Mouse (Mus musculus): ENCODE measurements around the gene Cdx2.

Cdx2 gene

DNA sequence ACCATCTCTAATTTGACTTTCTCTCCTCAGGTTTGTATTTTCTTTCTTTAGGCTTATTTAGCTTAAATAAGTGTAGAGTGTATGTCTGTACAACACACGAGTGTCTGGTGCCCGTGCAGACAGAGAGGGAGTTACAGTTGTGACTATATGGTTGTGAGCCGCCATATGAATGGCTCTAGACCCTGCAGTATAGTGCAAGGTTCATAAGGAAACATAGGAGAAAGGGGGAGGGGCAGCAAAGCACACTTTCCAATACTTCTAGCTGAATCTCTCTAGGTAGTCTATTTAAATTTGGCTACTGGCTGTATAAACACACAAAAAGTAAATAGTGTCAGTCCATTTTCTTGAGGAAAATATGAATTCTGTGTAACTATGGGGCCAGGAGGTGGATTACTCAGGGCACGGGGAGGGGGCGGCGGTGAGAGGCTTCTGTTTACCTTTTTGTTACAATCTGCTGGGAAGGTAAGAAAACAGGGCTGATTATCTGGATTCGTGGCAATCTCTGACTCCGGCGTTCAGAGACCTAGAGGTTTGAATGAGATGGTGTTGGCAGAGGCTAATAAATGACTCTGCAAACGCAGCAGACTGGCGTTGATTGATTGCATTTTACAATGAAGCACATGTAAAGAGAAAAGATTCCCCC is 45.0 kb downstream of the Cdx2 start:
- no peak for DNase-seq (ENCODE audit: extremely low spot score, low spot score)

DNA sequence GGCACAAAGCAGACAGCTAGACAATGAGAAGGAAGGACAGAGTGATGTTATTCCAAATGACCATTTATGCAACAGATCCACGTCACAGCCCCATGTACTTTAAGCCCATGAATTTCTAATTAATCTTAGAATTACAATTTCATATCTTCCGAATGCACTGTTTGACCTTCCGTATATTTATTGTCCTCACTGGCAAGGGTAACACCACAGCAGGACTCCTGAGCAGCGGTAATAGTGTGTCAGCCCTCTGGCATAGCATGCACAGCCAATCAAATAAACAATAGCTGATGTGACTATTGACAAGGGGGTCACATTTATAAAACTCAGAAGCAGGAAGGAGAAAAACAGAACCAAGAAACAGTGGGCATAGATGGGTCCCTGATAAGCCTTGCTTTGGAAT is 46.3 kb downstream of the Cdx2 start:
- DNase-seq (ENCODE audit: extremely low spot score, low spot score), result no peak

DNA sequence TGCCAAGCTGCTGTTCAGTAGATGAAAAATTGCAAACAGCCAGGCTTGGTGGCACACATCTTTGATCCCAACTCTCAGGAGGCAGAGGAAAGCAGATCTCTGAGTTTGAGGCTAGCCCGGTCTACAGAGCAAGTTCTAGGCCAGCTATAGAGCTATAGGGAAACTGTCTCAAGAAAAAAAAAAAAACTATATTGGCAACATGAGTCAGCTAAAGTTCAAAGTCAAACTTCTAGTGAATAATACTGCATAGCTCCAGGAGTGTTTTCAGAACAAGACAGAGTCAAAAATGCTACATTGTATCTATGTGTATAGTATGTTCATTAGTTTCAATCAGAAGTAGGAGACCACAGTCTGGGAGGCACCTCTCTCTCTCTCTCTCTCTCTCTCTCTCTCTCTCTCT is 46.9 kb downstream of the Cdx2 start:
- no peak for DNase-seq (ENCODE audit: extremely low spot score, low spot score)
